Mouse (Mus musculus): Measurements from ENCODE around the gene Cmtm7. TPM values are rescaled to one million over a fixed set of nuclear protein-coding genes. Genes with fewer than 3 reads are reported as not detected.

Gene Cmtm7
- polyA plus RNA-seq, 1 experiment: 237 TPM

- no peak overlapping the region for H3K4me3 ChIP-seq (ENCODE audit: extremely low read depth, insufficient read depth, insufficient read length)
- DNase-seq (ENCODE audit: low read depth in 1 of 2, low spot score in 2 of 2): no peak
- no peak overlapping the region for H3K27ac ChIP-seq (ENCODE audit: insufficient read depth, low read length)
- H3K36me3 ChIP-seq (ENCODE audit: control insufficient read depth, insufficient read depth, low read length): peaks cover 39% of the 10 kb centered on the region
- H3K4me1 ChIP-seq (ENCODE audit: control insufficient read depth, insufficient read depth, insufficient read length): no peaks in the 10 kb centered on the region
- 96% methylated on average over 7 of the region's 7 CpGs for WGBS
- no peaks in the 10 kb centered on the region for H3K27me3 ChIP-seq (ENCODE audit: control insufficient read depth, insufficient read depth, low read length)
- TF ChIP-seq POLR2A (IDR thresholded peaks at IDR 0.05; ENCODE audit: low read depth, low read length) (no peak), CTCF (IDR thresholded peaks at IDR 0.05; ENCODE audit: extremely low read depth, insufficient read depth, insufficient read length, insufficient replicate concordance) (no peak)
Observed at GRCm38 (mm10) chr9:114713481-114713880, 68.2 kb downstream of the Cmtm7 start.

GRCm38 (mm10) chr9:114710345-114710744, 71.3 kb downstream of the Cmtm7 start:
- 80% methylated on average over 7 of the region's 7 CpGs for WGBS
- Histone ChIP-seq H3K4me3 (ENCODE audit: extremely low read depth, insufficient read depth, insufficient read length) (no peak overlapping the region), H3K36me3 (ENCODE audit: control insufficient read depth, insufficient read depth, low read length) (peaks cover 32% of the 10 kb centered on the region), H3K4me1 (ENCODE audit: control insufficient read depth, insufficient read depth, insufficient read length) (no peaks in the 10 kb centered on the region), H3K27ac (ENCODE audit: insufficient read depth, low read length) (no peak overlapping the region), H3K27me3 (ENCODE audit: control insufficient read depth, insufficient read depth, low read length) (no peaks in the 10 kb centered on the region)
- DNase-seq (ENCODE audit: low read depth in 1 of 2, low spot score in 2 of 2): peak in 1 of 2 experiments; percentile 47
- peak; percentile 38; the same call in 1 of the 2 replicates for TF ChIP-seq CTCF (IDR thresholded peaks at IDR 0.05; ENCODE audit: extremely low read depth, insufficient read depth, insufficient read length, insufficient replicate concordance)
- no peak for TF ChIP-seq POLR2A (IDR thresholded peaks at IDR 0.05; ENCODE audit: low read depth, low read length)

- Histone ChIP-seq H3K36me3 (ENCODE audit: control insufficient read depth, insufficient read depth, low read length) (peaks cover 20% of the 10 kb centered on the region), H3K4me1 (ENCODE audit: control insufficient read depth, insufficient read depth, insufficient read length) (no peaks in the 10 kb centered on the region), H3K4me3 (ENCODE audit: extremely low read depth, insufficient read depth, insufficient read length) (no peak overlapping the region), H3K27me3 (ENCODE audit: control insufficient read depth, insufficient read depth, low read length) (no peaks in the 10 kb centered on the region), H3K27ac (ENCODE audit: insufficient read depth, low read length) (no peak overlapping the region)
- no peak for DNase-seq (ENCODE audit: low read depth in 1 of 2, low spot score in 2 of 2)
- no peak for TF ChIP-seq POLR2A (IDR thresholded peaks at IDR 0.05; ENCODE audit: low read depth, low read length)
- TF ChIP-seq CTCF (IDR thresholded peaks at IDR 0.05; ENCODE audit: extremely low read depth, insufficient read depth, insufficient read length, insufficient replicate concordance): no peak
- 87% methylated on average over 4 of the region's 4 CpGs for WGBS
Observed at GRCm38 (mm10) chr9:114707805-114708204, 73.9 kb downstream of the Cmtm7 start.

Other genes starting within 250 kb of the Cmtm7 start
- gene Trim71, start 217.5 kb downstream of the Cmtm7 start, polyA plus RNA-seq (2012; rRNA removed): 0.05 and 0.06 TPM in 2 replicates
- gene Cnot10, start 141.7 kb downstream of the Cmtm7 start, polyA plus RNA-seq (2012; rRNA removed): 18.7 and 18.8 TPM in 2 replicates
- gene Dync1li1, start 93.1 kb downstream of the Cmtm7 start, polyA plus RNA-seq (2012; rRNA removed): 9.8 and 10.1 TPM in 2 replicates
- gene Cmtm6, start 50.7 kb downstream of the Cmtm7 start, polyA plus RNA-seq (2012; rRNA removed): 36.7 and 38.5 TPM in 2 replicates
- gene Cmtm8, start 62.3 kb upstream of the Cmtm7 start, polyA plus RNA-seq (2012; rRNA removed): 5.8 and 7.9 TPM in 2 replicates
- gene Gpd1l, start 152.1 kb upstream of the Cmtm7 start, polyA plus RNA-seq (2012; rRNA removed): 25.7 and 29.1 TPM in 2 replicates
- gene Osbpl10, start 196.7 kb upstream of the Cmtm7 start, polyA plus RNA-seq (2012; rRNA removed): 0.54 and 0.80 TPM in 2 replicates
- gene Rps27rt, start 200.9 kb upstream of the Cmtm7 start, polyA plus RNA-seq (2012; rRNA removed): 30.7 and 50.7 TPM in 2 replicates